Mouse (Mus musculus) layer of hippocampus, adult 9-10 months (tissue): Measurements from ENCODE around the gene Zfp688.
"Not testable (repeated sequence)": the region's sequence is repeated elsewhere in the genome, so short reads cannot be mapped to it uniquely, and the experiment has no call there.

Source experiments
- DNase-seq: peaks from one replicate; pipeline ENCODE4 v3.0.0; 2022; ENCODE audit warnings: low spot score

Zfp688 gene

DNA sequence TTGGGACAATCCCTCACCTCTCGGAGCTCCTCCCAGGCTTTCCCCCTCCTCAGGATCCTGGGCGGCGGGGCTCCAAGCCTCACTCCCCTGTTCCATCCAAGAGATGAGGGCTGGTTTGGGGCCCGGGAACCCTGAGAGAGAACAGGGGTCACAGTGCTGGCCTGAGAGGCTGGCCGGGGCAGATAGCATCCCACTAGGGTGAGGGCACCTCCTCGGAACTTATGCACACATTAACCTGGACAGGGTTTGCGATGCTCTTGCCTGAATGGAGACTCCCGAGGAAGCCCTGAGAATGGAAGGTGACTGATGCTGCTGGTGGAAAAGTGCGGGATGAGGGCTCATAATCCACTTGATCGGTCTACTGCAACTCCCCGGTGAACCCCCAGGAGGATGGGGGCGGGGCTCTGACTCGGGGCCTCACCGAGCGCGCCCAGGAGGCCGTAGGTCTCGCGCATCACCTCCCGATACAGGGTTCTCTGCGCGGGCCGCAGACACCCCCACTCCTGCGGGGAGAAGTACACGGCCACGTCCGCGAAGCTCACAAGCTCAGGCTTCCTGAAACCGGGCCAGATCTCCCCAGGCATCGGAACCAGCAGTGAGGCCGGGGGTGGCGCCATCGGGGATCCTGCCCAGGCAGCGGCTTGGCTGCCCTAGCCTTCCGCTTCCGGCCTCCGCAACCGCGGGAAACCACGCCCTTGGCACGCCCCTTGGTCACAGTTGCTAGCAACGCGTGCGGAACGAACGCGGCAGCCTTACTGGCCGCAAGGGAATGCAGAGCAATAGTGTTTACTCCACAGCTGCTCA lies at the start of gene Zfp688:
Gene Zfp688, minus strand, starts transcription at position 681 of the 804 bp plus-strand sequence.
- DNase-seq, result peak; percentile 61

DNA sequence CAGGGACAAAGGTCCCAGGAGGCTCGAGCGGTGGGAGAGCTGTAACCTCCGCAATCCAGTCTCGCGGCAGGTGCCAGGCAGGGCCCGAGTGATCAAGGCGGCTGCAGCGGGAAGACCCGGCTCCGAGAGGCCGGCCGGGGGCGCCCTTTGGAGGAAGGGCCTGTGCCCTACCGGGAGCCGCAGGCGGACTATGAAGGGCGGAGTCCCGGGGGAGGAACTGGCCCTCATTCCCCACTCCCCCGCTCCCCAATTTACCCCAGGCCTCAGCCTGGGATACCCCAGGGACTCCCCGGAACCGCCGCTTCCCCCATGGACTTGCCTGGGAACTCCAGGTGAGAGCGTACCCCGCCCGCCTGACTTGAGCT lies 49.8 kb upstream of the Zfp688 start:
- no peak for DNase-seq

DNA sequence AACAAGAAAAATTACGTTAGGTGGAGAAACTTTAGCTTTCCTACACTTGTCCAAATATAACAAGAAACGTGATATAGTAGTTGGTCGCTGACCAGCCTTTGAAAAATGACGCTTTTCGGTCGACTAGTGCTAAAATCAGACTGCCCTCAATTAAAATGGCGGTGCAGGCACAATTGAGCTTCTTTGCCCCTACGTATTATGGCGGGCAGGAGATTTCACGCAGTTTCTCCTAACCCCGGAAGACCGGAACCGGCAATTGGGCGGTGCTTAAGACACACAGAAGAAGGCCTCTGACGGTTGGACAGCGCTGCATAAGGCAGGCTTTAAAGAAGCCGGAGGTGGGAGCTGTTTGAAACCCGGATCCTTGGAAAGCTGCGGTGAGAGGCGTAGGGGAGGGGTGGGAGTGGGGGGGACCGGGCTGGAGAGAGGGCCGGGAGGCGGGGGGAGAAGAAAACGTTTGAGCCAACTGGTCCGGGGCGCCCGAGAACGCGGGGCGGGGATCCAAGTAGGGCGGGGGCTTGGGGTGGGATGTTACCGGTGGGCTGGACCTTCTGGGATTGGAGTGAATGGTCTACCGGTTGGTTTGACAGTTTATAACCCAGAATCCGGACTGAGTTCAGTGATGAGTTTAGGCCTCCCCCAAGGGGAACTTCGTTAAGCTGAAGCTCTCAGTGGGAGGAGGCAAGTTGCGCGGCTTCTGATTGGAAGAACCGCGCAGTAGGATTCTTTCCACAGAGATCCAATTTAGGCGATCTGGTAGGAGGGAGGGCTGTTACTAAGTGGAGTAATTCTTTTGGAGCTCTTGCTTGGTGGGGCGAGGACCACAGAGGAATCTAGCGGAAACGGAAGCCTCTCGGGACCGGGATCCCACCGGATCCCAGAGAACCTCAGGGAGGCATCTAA lies 49.1 kb upstream of the Zfp688 start:
- DNase-seq, result peak; percentile 92

DNA sequence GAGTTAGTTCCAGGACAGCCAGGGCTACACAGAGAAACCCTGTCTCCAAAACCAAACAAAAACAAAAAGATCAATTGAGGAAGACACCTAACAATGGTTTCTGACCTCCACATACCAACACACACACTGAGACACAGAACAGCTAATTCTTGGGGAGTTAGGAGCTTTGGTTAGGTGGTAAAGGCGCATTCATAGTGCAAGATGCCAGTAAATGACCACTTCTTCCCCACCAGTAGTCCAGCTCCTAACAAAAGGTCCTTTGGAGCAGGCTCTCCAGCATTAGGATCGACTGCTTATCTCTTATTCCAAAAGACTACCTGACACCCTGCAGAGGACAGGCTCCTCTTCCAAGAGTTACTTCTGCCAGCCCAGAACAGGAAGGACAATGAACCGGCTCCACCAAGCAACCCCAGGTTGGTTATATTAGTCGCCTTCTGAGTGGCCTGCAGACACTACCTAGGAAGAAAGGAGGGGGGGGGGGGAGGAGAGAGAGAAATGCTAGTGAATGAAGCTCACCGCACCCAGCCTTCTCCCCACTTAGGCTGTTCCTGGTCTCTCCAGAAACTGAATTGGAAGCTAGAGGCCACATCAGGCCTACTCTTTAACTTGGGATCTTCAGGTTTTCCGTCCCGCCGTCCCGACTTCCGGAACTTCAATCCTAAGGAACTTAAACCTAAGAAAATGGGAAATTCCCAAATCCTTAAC lies 48.3 kb upstream of the Zfp688 start:
- no peak for DNase-seq

DNA sequence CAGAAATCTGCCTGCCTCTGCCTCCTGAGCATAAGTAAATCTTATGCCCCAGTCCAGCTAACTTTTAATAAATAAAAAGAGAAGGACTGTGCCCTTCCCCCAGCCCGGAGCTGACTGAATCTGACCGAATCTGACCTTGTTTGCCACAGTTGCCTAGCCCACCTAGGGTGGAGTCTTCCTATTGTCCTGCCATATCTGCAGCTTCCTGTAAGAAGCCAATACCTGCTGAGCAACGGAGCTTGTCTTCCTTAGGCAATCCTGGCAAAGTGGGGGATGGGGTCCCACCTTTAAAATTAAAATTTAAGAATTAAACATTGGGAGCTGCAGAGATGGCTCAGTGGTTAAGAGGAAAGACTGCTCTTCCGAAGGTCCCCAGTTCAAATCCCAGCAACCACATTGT lies 44.7 kb upstream of the Zfp688 start:
- DNase-seq, result no peak

DNA sequence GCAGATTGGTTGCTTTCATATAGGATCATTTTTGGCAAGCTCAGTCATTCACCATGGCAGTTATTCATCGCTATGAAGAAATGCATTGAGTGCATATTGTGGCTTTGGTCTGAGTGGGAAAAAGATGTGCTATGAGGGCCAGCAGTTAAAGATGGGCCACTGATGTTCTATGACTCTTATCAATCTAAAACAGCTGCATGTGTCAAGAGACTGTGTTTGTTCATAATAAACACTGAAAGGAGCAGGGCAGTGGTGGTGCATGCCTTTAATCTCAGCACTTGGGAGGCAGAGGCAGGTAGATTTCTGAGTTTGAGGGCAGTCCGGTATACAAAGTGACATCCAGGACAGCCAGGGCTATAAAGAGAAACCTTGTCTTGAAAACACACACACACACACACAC lies 43.8 kb upstream of the Zfp688 start:
- DNase-seq, result not testable (repeated sequence)

DNA sequence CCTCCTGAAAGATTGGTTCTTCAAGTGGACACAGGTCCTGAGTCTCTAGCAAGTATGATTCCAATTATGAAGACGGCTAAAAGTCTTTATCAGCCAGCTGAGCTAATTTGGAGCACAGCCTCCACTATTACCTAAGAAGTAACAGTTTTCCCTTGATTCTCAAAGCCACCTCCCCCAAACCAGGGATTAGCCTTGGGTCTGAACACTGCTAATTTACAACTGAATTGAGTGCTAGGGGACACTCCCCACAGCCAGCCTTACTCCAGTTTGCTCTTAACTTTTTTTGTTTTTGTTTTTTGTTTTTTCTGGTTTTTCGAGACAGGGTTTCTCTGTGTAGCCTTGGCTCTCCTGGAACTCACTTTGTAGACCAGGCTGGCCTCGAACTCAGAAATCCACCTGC lies 43.3 kb upstream of the Zfp688 start:
- no peak for DNase-seq

DNA sequence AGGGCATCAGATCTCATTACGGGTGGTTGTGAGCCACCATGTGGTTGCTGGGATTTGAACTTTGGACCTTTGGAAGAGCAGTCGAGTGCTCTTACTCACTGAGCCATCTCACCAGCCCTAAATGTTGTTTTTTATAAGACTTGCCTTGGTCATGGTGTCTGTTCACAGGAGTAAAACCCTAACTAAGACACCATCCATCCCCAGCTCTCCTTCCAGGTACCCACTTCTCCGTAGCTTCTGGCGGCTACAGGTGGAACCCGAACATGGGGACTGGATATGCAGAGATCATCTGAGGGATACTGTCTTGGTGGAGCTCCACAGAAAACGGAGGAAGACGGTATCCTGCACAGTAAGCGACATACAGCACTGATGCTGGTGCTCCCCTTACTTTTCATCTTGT lies 37.4 kb upstream of the Zfp688 start, which contains the start of gene Prr14:
Gene Prr14, plus strand, starts transcription at position 301 of the 400 bp plus-strand sequence.
- not testable (repeated sequence) for DNase-seq

DNA sequence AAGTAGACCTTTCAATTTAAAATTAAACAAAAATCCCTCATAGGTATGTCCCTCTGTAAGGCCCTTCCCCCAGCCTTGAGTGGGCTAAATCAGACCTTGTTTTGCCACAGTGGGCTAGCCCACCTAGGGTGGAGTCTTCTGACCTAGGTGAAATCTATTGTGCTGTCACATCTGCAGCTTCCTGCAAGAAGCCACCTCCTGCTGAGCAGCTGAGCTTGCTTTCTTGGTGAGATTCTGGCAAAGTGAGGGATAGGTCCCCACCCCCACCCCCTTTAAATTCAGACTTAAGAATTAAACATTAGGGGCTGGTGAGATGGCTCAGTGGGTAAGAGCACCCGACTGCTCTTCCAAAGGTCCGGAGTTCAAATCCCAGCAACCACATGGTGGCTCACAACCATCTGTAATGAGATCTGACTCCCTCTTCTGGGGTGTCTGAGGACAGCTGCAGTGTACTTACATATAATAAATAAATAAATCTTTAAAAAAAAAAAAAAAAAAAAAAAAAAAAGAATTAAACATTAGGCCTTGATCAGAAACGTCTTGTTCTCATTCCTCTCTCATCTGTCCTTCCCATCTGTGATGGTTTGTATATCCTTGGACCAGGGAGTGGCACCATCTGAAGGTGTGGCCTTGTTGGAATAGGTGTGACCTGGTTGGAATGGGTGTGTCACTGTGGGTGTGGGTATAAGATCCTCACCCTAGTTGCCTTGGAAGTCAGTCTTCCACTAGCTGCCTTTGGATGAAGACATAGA lies 36.7 kb upstream of the Zfp688 start:
- DNase-seq, result not testable (repeated sequence)

DNA sequence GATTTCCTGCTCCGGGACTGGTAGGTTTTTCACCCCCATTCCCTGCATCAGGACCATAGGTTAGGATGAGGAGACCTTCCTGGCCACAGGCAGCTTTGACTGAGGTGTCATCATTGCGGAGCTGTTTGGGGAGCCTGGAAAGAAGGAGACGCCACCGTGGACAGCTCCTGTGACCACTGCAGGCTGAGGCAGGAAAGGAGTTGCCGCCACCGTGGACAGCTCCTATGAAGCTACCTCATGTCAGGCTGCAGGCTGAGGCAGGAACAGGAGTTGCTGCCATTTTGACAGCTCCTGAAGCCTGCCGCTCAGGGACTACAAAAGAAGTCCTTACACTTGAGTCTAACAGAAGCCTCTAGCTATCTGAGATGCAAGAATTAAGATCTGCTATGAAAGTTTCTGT lies 33.0 kb upstream of the Zfp688 start:
- DNase-seq, result no peak

DNA sequence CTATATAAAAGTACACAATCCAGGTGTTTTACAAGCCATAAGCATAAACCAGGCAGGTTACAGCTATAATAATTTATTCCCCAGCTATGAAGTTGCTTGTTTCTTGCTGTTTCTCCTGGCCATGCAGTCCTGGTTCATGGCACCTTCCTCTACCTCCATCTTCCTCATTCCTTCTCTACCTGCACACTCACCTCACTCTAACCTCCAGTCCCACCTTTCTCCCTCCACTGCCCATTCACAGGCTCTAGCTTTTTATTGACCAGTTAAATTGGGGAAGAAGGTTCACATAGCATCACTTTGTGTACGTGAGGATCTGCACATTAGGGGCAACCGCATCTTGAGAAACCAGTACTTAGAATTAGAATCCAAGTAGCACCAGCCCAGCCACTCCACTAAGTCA lies 31.2 kb upstream of the Zfp688 start:
- DNase-seq, result no peak

DNA sequence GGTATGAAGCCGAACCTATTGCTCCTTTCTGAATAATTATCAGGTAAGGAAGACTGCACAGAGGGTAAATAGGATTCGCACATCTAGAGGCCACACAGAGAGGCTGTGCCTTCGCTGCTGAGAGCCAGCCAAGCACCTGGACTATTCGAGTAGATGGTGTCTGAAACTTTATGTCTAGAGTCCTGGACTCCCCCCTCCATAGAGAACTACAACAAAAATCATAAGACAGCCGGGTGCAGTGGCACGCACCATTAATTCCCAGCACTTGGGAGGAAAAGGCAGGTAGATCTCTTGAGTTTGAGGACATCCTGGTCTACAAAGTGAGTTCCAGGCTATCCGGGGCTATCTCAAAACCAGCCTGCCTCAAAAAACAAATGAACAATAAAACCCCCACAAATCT lies 28.1 kb upstream of the Zfp688 start:
- DNase-seq, result no peak

DNA sequence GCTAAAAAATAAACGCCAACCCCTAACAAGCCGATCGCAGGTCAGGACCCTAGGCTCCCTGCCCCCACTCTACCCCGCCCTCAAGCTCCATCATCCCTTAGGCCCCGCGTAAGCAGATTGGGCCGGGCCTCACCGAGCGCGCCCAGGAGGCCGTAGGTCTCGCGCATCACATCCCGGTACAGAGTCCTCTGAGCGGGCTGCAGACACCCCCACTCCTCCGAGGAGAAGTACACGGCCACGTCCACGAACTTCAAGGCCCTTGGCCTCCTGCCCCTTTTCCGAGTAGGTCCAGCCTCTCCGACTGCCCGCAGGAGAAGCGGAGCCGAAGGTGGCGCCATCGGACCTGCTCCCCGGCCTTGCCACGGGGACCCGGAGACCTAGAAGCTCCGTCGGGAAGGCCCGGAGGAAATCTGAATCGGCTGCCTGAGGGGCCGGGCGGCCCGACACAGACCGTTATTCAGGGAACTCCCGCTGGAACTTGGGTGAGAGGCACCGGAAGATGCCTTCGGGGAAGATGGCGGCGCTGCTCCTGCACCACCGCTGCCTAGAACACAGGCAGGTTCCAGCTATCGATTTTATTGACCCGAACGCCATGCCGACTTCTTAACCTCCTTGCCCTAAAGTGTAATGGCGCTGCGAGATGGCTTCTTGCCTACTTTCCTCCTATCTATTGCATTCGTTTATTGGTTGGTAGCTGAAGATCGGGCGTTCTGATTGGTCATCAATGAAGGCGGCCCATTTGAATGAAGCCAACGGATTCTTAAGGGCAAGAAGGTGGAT lies 26.8 kb upstream of the Zfp688 start, which contains the start of gene Zfp689:
Gene Zfp689, minus strand, starts transcription at position 638 of the 780 bp plus-strand sequence.
- peak; percentile 99 for DNase-seq

DNA sequence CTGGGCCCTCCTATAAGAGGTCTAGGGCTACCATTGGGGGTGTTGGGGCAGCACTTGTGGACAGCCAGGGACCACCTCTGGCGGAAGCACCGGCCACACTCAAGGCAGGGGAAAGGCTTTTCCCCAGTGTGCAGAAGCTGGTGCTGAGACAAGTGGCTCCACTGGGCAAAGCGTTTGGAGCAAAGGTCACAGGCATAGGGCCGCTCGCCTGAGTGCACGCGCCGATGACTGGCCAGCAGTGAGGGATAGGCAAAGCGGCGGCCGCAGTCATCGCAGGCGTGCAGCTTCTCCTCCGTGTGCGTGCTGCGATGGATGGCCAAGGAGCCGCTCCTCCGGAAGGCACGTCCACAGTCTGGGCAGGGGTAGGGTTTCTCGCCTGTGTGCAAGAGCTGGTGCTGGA lies 22.1 kb upstream of the Zfp688 start:
- no peak for DNase-seq

DNA sequence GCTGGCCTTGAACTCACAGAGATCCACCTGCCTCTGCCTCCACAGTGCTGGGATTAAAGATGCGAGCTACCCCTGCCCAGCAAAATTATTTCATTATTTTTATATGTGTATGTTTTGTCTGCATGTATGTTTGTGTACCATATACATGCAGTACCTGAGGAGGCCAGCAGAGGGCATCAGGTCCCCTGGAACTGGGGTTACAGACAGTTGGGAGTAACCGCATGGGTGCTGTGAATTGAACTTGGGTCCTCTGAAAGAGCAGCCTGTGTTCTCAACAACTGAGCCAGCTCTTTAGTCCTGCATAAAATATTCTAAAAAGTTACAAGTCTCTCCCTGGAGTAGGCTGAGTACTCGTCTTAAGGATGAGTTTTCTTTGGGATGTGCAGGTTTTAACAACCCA lies 15.9 kb upstream of the Zfp688 start:
- no peak for DNase-seq

DNA sequence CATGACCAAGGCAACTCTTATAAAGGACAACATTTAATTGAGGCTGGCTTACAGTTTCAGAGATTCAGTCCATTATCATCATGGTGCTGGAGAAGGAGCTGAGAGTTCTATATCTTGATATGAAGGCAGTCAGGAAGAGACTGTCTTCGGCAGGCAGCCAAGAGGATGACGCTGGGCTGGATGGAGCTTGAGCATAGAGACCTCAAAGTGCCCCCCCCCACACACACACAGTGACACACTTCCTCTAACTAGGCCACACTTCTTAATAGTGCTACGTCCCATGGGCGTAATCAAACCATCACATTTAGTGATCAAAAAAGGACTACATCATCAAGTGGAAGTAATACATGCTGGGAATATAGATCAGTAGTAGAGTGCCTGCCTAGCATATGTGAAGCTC lies 13.3 kb upstream of the Zfp688 start:
- no peak for DNase-seq

DNA sequence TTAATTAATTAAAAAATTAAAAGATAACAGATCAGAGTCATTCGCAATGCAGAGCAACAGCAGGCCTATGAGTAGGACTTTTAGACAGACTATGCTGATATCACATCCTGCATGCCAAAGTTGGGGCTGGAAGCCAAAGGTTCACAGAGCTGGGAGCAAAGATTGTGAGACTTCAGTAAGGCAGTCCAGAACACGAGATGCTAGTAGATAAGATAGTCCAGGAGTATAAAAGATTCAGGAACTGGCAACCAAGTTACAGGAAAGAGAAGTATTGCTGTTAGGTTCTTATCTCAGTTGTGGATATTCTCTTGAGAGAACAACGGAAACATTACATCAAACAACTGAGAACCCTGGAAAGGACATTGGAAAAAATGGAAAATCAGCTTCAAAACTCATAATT lies 4.5 kb upstream of the Zfp688 start:
- no peak for DNase-seq

DNA sequence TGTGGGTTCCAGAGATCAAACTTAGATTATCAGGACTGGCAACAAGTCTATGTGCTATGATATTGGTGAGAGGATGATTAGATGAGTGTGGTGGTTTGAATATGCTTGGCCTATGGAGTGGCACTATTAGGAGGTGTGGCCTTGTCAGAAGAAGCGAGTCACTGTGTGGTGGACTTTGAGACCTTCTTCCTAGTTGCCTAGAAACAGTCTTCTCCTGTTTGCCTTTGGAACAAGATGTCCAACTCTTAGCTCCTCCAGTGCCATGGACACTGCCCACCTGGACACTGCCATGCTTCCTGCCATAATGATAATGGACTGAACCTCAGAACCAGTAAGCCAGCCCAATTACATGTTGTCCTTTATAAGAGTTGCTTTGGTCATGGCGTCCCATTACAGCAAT lies 4.0 kb upstream of the Zfp688 start:
- no peak for DNase-seq

DNA sequence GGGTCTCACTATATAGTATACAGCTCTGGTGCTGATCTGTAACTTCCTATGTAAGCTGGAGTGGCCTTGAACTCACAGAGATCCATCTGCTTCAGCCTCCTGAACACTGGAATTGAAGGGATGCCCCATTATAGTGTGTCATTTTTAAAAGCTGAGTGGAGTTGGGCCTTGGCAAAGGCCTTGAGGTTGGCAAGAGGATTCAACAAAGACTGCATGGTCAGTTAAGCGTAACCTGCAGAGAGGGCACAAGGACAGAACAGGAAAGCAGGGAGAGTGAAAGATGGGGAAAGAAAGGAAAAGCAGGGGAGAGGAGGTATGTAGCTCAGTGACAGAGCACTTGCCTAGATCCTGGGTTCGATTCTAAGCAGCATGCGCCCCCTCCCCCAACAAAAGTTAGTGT lies 3.4 kb upstream of the Zfp688 start:
- no peak for DNase-seq

DNA sequence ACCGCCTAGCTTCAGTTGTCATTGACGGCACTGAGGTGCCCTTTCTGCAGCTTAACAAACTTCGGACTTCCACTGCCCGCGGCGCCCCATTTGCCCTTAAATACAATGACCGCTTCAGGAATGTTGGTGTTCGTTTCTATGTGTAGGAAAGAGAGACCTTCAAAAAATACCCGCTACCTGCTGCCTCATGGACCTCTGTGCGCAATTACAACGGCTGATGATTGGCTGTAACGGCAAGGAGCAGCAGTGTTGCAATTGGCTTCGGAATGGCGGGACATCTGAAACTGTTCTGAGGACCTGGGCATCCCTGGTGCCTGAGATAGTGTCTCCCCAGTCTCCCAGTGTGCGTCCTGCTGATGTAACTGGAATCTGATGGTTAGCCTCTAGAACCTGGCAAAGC lies 379 bp upstream of the Zfp688 start:
- peak; percentile 11 for DNase-seq

DNA sequence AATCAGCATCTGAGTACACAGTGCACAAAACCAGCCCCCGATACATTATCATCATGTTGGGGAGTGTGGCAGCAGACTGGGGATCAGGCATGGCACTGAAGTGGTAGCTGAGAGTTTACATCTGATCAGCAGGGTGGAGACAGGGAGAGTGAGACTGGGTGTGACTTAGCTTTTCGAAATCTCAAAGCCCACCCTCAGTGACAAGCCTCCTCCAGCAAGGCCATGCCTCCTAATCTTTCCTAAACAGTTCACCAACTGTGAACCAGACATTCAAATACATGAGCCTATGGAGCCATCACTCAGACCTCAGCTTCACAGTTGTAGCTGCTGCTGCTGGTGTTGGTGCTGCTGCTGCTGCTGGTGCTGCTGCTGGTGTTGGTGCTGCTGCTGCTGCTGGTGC lies 10.4 kb downstream of the Zfp688 start:
- no peak for DNase-seq
